Mouse (Mus musculus): ENCODE measurements at regions not wholly inside any gene's neighbourhood (a gene's known extent, or its start where the extent isn't known, plus 50 kb on each side); places are given as distances from the start of the nearest gene placed in this dataset.

- 74% methylated on average over 7 of the region's 7 CpGs for WGBS
- H3K4me3 ChIP-seq = no peak overlapping the region
Measured at GRCm38 (mm10) chr14:61941682-61942081, 334.4 kb downstream of the Kcnrg start.

GRCm38 (mm10) chr14:61945659-61946058, 338.4 kb downstream of the Kcnrg start:
- 59% methylated on average over 5 of the region's 5 CpGs for WGBS
- Histone ChIP-seq H3K9ac (no peak overlapping the region), H3K4me3 (no peak overlapping the region), H3K36me3 (no peaks in the 10 kb centered on the region), H3K4me1 (peaks cover 10% of the 10 kb centered on the region; the same call in 1 of the 2 replicates), H3K27me3 (replicated peaks) (no peaks in the 10 kb centered on the region), H3K9me3 (no peaks in the 10 kb centered on the region), H3K4me2 (no peak overlapping the region), H3K27ac (replicated peaks) (no peak overlapping the region)
- ATAC-seq (ENCODE audit: extremely low read depth, insufficient number of reproducible peaks, low FRiP score, low TSS enrichment) = no peak

More at GRCm38 (mm10) chr14:61941682-61942081, 334.4 kb downstream of the Kcnrg start:
- H3K4me1 ChIP-seq = no peaks in the 10 kb centered on the region
- ATAC-seq (ENCODE audit: extremely low read depth, insufficient number of reproducible peaks, low FRiP score, low TSS enrichment) = no peak
- H3K27ac ChIP-seq (replicated peaks) = no peak overlapping the region
- no peak overlapping the region for H3K9ac ChIP-seq
- no peak overlapping the region for H3K4me2 ChIP-seq
- no peaks in the 10 kb centered on the region for H3K36me3 ChIP-seq
- no peaks in the 10 kb centered on the region for H3K27me3 ChIP-seq (replicated peaks)
- 0 out of 2 replicates have a peak, but pooled peaks cover 3% of the 10 kb centered on the region for H3K9me3 ChIP-seq

- Histone ChIP-seq H3K27ac (replicated peaks) (no peak overlapping the region), H3K9me3 (no peaks in the 10 kb centered on the region), H3K4me3 (no peak overlapping the region), H3K36me3 (no peaks in the 10 kb centered on the region), H3K4me1 (peaks cover 10% of the 10 kb centered on the region; the same call in 1 of the 2 replicates), H3K4me2 (no peak overlapping the region), H3K9ac (no peak overlapping the region), H3K27me3 (replicated peaks) (no peaks in the 10 kb centered on the region)
- WGBS = 57% methylated on average over 6 of the region's 6 CpGs
- no peak for ATAC-seq (ENCODE audit: extremely low read depth, insufficient number of reproducible peaks, low FRiP score, low TSS enrichment)
Measured at GRCm38 (mm10) chr14:61949446-61949845, 342.2 kb downstream of the Kcnrg start.

GRCm38 (mm10) chr14:61950004-61950403, 342.4 kb upstream of the Rnaseh2b start:
- no peak overlapping the region for H3K9ac ChIP-seq
- no peaks in the 10 kb centered on the region for H3K27me3 ChIP-seq (replicated peaks)
- H3K4me1 ChIP-seq = peaks cover 10% of the 10 kb centered on the region; the same call in 1 of the 2 replicates
- H3K9me3 ChIP-seq = no peaks in the 10 kb centered on the region
- H3K4me3 ChIP-seq = no peak overlapping the region
- no peak overlapping the region for H3K27ac ChIP-seq (replicated peaks)
- ATAC-seq (ENCODE audit: extremely low read depth, insufficient number of reproducible peaks, low FRiP score, low TSS enrichment) = no peak
- H3K36me3 ChIP-seq = no peaks in the 10 kb centered on the region
- 50% methylated on average over 3 of the region's 3 CpGs for WGBS
- H3K4me2 ChIP-seq = no peak overlapping the region

GRCm38 (mm10) chr14:61953029-61953428, 339.4 kb upstream of the Rnaseh2b start:
- Histone ChIP-seq H3K9ac (no peak overlapping the region), H3K27ac (replicated peaks) (no peak overlapping the region), H3K9me3 (no peaks in the 10 kb centered on the region), H3K36me3 (no peaks in the 10 kb centered on the region), H3K4me3 (no peak overlapping the region), H3K27me3 (replicated peaks) (no peaks in the 10 kb centered on the region), H3K4me2 (no peak overlapping the region), H3K4me1 (peaks cover 10% of the 10 kb centered on the region; the same call in 1 of the 2 replicates)
- 78% methylated on average over 4 of the region's 4 CpGs for WGBS
- ATAC-seq (ENCODE audit: extremely low read depth, insufficient number of reproducible peaks, low FRiP score, low TSS enrichment) = no peak

- Histone ChIP-seq H3K9me3 (no peaks in the 10 kb centered on the region), H3K9ac (no peak overlapping the region), H3K4me3 (no peak overlapping the region), H3K4me2 (no peak overlapping the region), H3K36me3 (no peaks in the 10 kb centered on the region), H3K4me1 (no peaks in the 10 kb centered on the region), H3K27me3 (replicated peaks) (no peaks in the 10 kb centered on the region), H3K27ac (replicated peaks) (no peak overlapping the region)
- ATAC-seq (ENCODE audit: extremely low read depth, insufficient number of reproducible peaks, low FRiP score, low TSS enrichment) = no peak
Measured at GRCm38 (mm10) chr14:61955416-61955815, 337.0 kb upstream of the Rnaseh2b start.

- H3K9ac ChIP-seq = no peak overlapping the region
- no peaks in the 10 kb centered on the region for H3K4me1 ChIP-seq
- 73% methylated on average over 4 of the region's 4 CpGs for WGBS
- H3K36me3 ChIP-seq = no peaks in the 10 kb centered on the region
- no peak overlapping the region for H3K4me3 ChIP-seq
- H3K9me3 ChIP-seq = no peaks in the 10 kb centered on the region
- no peak for ATAC-seq (ENCODE audit: extremely low read depth, insufficient number of reproducible peaks, low FRiP score, low TSS enrichment)
- H3K4me2 ChIP-seq = no peak overlapping the region
- H3K27ac ChIP-seq (replicated peaks) = no peak overlapping the region
- no peaks in the 10 kb centered on the region for H3K27me3 ChIP-seq (replicated peaks)
Measured at GRCm38 (mm10) chr14:61960243-61960957, 332.0 kb upstream of the Rnaseh2b start.

GRCm38 (mm10) chr14:61968467-61968866, 323.9 kb upstream of the Rnaseh2b start:
- H3K27me3 ChIP-seq (replicated peaks) = no peaks in the 10 kb centered on the region
- H3K27ac ChIP-seq (replicated peaks) = no peak overlapping the region
- ATAC-seq (ENCODE audit: extremely low read depth, insufficient number of reproducible peaks, low FRiP score, low TSS enrichment) = no peak
- WGBS = 93% methylated on average over 1 of the region's 1 CpGs
- no peak overlapping the region for H3K9ac ChIP-seq
- no peak overlapping the region for H3K4me3 ChIP-seq
- no peaks in the 10 kb centered on the region for H3K36me3 ChIP-seq
- H3K4me2 ChIP-seq = no peak overlapping the region
- no peaks in the 10 kb centered on the region for H3K4me1 ChIP-seq
- no peaks in the 10 kb centered on the region for H3K9me3 ChIP-seq

GRCm38 (mm10) chr14:61968957-61969535, 323.3 kb upstream of the Rnaseh2b start:
- Histone ChIP-seq H3K27ac (replicated peaks) (no peak overlapping the region), H3K9ac (no peak overlapping the region), H3K9me3 (no peaks in the 10 kb centered on the region), H3K4me2 (no peak overlapping the region), H3K4me1 (no peaks in the 10 kb centered on the region), H3K36me3 (no peaks in the 10 kb centered on the region), H3K4me3 (no peak overlapping the region), H3K27me3 (replicated peaks) (no peaks in the 10 kb centered on the region)
- ATAC-seq (ENCODE audit: extremely low read depth, insufficient number of reproducible peaks, low FRiP score, low TSS enrichment) = no peak
- WGBS = 71% methylated on average over 5 of the region's 5 CpGs

- Histone ChIP-seq H3K27me3 (replicated peaks) (no peaks in the 10 kb centered on the region), H3K4me2 (no peak overlapping the region), H3K9ac (no peak overlapping the region), H3K36me3 (no peaks in the 10 kb centered on the region), H3K4me3 (no peak overlapping the region), H3K27ac (replicated peaks) (no peak overlapping the region), H3K9me3 (no peaks in the 10 kb centered on the region), H3K4me1 (no peaks in the 10 kb centered on the region)
- ATAC-seq (ENCODE audit: extremely low read depth, insufficient number of reproducible peaks, low FRiP score, low TSS enrichment) = no peak
- WGBS = 81% methylated on average over 3 of the region's 3 CpGs
Measured at GRCm38 (mm10) chr14:61970591-61970990, 321.8 kb upstream of the Rnaseh2b start.

- no peak for ATAC-seq (ENCODE audit: extremely low read depth, insufficient number of reproducible peaks, low FRiP score, low TSS enrichment)
- Histone ChIP-seq H3K9ac (no peak overlapping the region), H3K36me3 (no peaks in the 10 kb centered on the region), H3K4me1 (no peaks in the 10 kb centered on the region), H3K27ac (replicated peaks) (no peak overlapping the region), H3K4me2 (no peak overlapping the region), H3K27me3 (replicated peaks) (no peaks in the 10 kb centered on the region), H3K4me3 (no peak overlapping the region), H3K9me3 (no peaks in the 10 kb centered on the region)
- 71% methylated on average over 14 of the region's 14 CpGs for WGBS
Measured at GRCm38 (mm10) chr14:61971100-61972088, 321.0 kb upstream of the Rnaseh2b start.
